Mouse (Mus musculus) effector memory CD4-positive, alpha-beta T cell, adult 7 months (primary cell): ENCODE measurements around the gene Podxl. TPM values are rescaled to one million over a fixed set of nuclear protein-coding genes. Genes with fewer than 3 reads are reported as not detected.

Experiments used
- polyA plus RNA-seq: library from polyadenylated mRNA; unstranded; fragments of 100-300 nt; shearing (Covaris generic); gene quantifications from one replicate; pipeline ENCODE4 v1.2.1, GENCODE M21; 2017

The Podxl gene
- not detected for polyA plus RNA-seq

GRCm38 (mm10) chr6:31563235-31564181, at the start of gene Podxl:
Gene Podxl (minus strand): TSS chr6:31563981.

Other genes with a start within 250 kb of the Podxl start
- 226 TPM for gene Mkln1, start 165.2 kb downstream of the Podxl start, polyA plus RNA-seq